ENCODE assay signal across 14 mouse cellular contexts in genomic region chr6:141523747-141524640, GRCm38 (mm10). TPM values are rescaled to one million over a fixed set of nuclear protein-coding genes. Genes with fewer than 3 reads are reported as not detected.
DNase-seq lines count a peak whose midpoint lies in the region; ATAC-seq and TF ChIP-seq lines count a peak whose summit lies in the region.
"Had no signal": no experiment of that assay in that cellular context is flagged by ENCODE, and none has a peak within 500 bp of the region (broad histone marks: within the 10 kb centered on the region; RNA-seq: fewer than 3 reads in every experiment).

Gene Slco1c1, plus strand, starts transcription at chr6:141524368.

- H3K4me1 ChIP-seq in midbrain, embryonic 14.5 days (ENCODE audit: control insufficient read depth, insufficient read depth, low read length) = no peaks in the 10 kb centered on the region
- 0 out of 2 replicates have a peak, but pooled peaks cover 2% of the 10 kb centered on the region for H3K4me1 ChIP-seq in midbrain, embryonic 11.5 days (ENCODE audit: control insufficient read depth, insufficient read depth, low read length)
- no peaks in the 10 kb centered on the region for H3K4me1 ChIP-seq in lung, postnatal 0 days (ENCODE audit: insufficient read depth, low read depth, low read length)
- H3K4me1 ChIP-seq: liver, embryonic 13.5 days had no signal

- no peak within 1 kb of the TSS for H3K4me3 ChIP-seq in midbrain, embryonic 14.5 days (replicated peaks; ENCODE audit: low read depth, low read length)
- H3K4me3 ChIP-seq in midbrain, embryonic 11.5 days (ENCODE audit: low read depth, low read length) = no peak within 1 kb of the TSS
- no peak within 1 kb of the TSS for H3K4me3 ChIP-seq in lung, postnatal 0 days (ENCODE audit: low read depth, low read length)
- H3K4me3 ChIP-seq: liver, embryonic 13.5 days; myocyte had no signal

- no peaks in the 10 kb centered on the region for H3K36me3 ChIP-seq in midbrain, embryonic 14.5 days (ENCODE audit: control insufficient read depth, insufficient read depth, low read length)
- H3K36me3 ChIP-seq in midbrain, embryonic 11.5 days (ENCODE audit: control insufficient read depth, insufficient read depth, low read length) = no peaks in the 10 kb centered on the region
- H3K36me3 ChIP-seq in lung, postnatal 0 days (ENCODE audit: insufficient read depth, low read length) = no peaks in the 10 kb centered on the region
- H3K36me3 ChIP-seq: liver, embryonic 13.5 days had no signal

- no peak for ATAC-seq in midbrain, embryonic 14.5 days (ENCODE audit: low FRiP score, low TSS enrichment)
- ATAC-seq in midbrain, embryonic 11.5 days (ENCODE audit: low FRiP score) = no peak
- ATAC-seq in lung, postnatal 0 days = no peak

- no peak for TF ChIP-seq EP300 in lung, postnatal 0 days (IDR thresholded peaks at IDR 0.05)

- peak; percentile 2 for DNase-seq in cerebellum, adult 9-11 months
- no peak for DNase-seq in cerebellum, adult 11-12 months
- DNase-seq in midbrain, embryonic 14.5 days = peak; percentile 18
- no peak for DNase-seq in midbrain, embryonic 11.5 days (ENCODE audit: low spot score, missing footprints)
- peak; percentile 24 to 33 for DNase-seq in layer of hippocampus, adult 8-10 months (ENCODE audit: low spot score in 2 of 2)
- DNase-seq in left cerebral cortex, postnatal 4 days = peak; percentile 5
- no peak for DNase-seq in heart, adult 9 months (ENCODE audit: low spot score in 2 of 2)
- no peak for DNase-seq in lung, postnatal 0 days (ENCODE audit: low spot score)
- DNase-seq: kidney, postnatal 14 days; liver, embryonic 13.5 days; lung, postnatal 4 days had no signal

- no peaks in the 10 kb centered on the region for H3K9me3 ChIP-seq in midbrain, embryonic 14.5 days (ENCODE audit: control insufficient read depth, low read length)
- no peaks in the 10 kb centered on the region for H3K9me3 ChIP-seq in midbrain, embryonic 11.5 days (ENCODE audit: control insufficient read depth, low read length)
- H3K9me3 ChIP-seq in lung, postnatal 0 days (ENCODE audit: low read length) = no peaks in the 10 kb centered on the region
- H3K9me3 ChIP-seq: liver, embryonic 13.5 days had no signal

- H3K27me3 ChIP-seq in midbrain, embryonic 14.5 days (ENCODE audit: control insufficient read depth, insufficient read depth, low read length) = no peaks in the 10 kb centered on the region
- H3K27me3 ChIP-seq in midbrain, embryonic 11.5 days (ENCODE audit: control insufficient read depth, insufficient read depth, low read length) = no peaks in the 10 kb centered on the region
- H3K27me3 ChIP-seq in lung, postnatal 0 days (replicated peaks; ENCODE audit: insufficient read depth, low read length) = no peaks in the 10 kb centered on the region
- H3K27me3 ChIP-seq: liver, embryonic 13.5 days had no signal

- 0 out of 2 replicates have a peak within 1 kb of the TSS, but pooled peaks have one; percentile 26 for H3K27ac ChIP-seq in midbrain, embryonic 14.5 days (replicated peaks; ENCODE audit: low read depth, low read length)
- no peak within 1 kb of the TSS for H3K27ac ChIP-seq in midbrain, embryonic 11.5 days (ENCODE audit: low read depth, low read length)
- H3K27ac ChIP-seq in lung, postnatal 0 days (ENCODE audit: low read length) = no peak within 1 kb of the TSS
- H3K27ac ChIP-seq: liver, embryonic 13.5 days; stomach, postnatal 0 days had no signal

- intact Hi-C loops in left cerebral cortex, postnatal 4 days (cut with DNase I) = no loop called here

- no peak for TF ChIP-seq CTCF in lung, postnatal 0 days (IDR thresholded peaks at IDR 0.05)

- H3K9ac ChIP-seq in midbrain, embryonic 14.5 days (replicated peaks; ENCODE audit: low read length) = no peak within 1 kb of the TSS
- H3K9ac ChIP-seq in midbrain, embryonic 11.5 days (ENCODE audit: low read length) = no peak within 1 kb of the TSS
- no peak within 1 kb of the TSS for H3K9ac ChIP-seq in lung, postnatal 0 days (replicated peaks; ENCODE audit: low read depth)
- H3K9ac ChIP-seq: liver, embryonic 13.5 days had no signal

- 52% methylated on average over 2 of the region's 2 CpGs for WGBS in midbrain, embryonic 14.5 days
- 63% methylated on average over 2 of the region's 2 CpGs for WGBS in midbrain, embryonic 11.5 days
- 23% methylated on average over 2 of the region's 2 CpGs for WGBS in lung, postnatal 0 days

- H3K4me2 ChIP-seq in midbrain, embryonic 14.5 days (ENCODE audit: low read length) = no peak within 1 kb of the TSS
- H3K4me2 ChIP-seq in midbrain, embryonic 11.5 days = no peak within 1 kb of the TSS
- H3K4me2 ChIP-seq in lung, postnatal 0 days (replicated peaks; ENCODE audit: low read depth, low read length) = no peak within 1 kb of the TSS
- H3K4me2 ChIP-seq: liver, embryonic 13.5 days had no signal

RNA-seq across cellular contexts. Expression of gene Slco1c1, which starts in this region (rescaled TPM):
- 10.5 and 12.3 TPM in 2 replicates for polyA plus RNA-seq in midbrain, embryonic 14.5 days (2014; fragmentation: Nextera tagmentation; extraction: Ambion mirVana)
- 1.5 and 2.1 TPM in 2 replicates for polyA plus RNA-seq in midbrain, embryonic 11.5 days (2014; fragmentation: Nextera tagmentation; extraction: Ambion mirVana)
- 10 to 100 TPM; 29.4 to 53.5 (median 43.4) TPM for total RNA-seq in layer of hippocampus, adult 8-10 months (2022)
- total RNA-seq in left cerebral cortex, postnatal 4 days (2021) = 10 to 100 TPM; 51.3 to 55.9 TPM
- 0.07 and 0.17 TPM in 2 replicates for polyA plus RNA-seq in lung, postnatal 0 days (2015; fragmentation: Nextera tagmentation; extraction: Ambion mirVana)
- total RNA-seq: MEL had no signal
- polyA plus RNA-seq: liver, embryonic 13.5 days; myocyte had no signal

Comparison
In these comparisons a context has a peak if more than half of its experiments do, and no peak if none do; other contexts are left out.
1. DNase-seq: peak in cerebellum, adult 9-11 months (single experiment), midbrain, embryonic 14.5 days (single experiment), layer of hippocampus, adult 8-10 months (2 of 2) and left cerebral cortex, postnatal 4 days (single experiment); none in cerebellum, adult 11-12 months (single experiment), midbrain, embryonic 11.5 days (single experiment), heart, adult 9 months (0 of 2) and lung, postnatal 0 days (single experiment).